Mouse (Mus musculus) heart, postnatal 0 days (tissue): ENCODE measurements around the gene Tmem25. TPM values are rescaled to one million over a fixed set of nuclear protein-coding genes. Genes with fewer than 3 reads are reported as not detected.

Experiments used
- ATAC-seq: fragments of 200-750 bp; cut with Nextera tagmentation; 2 replicates; pipeline ENCODE4 v1.8.0; 2017; ENCODE audit warnings: low read depth, moderate number of reproducible peaks, moderate library complexity; ENCODE audit not compliant: insufficient read depth
- DNase-seq: peaks from one replicate; pipeline ENCODE4 v3.0.0-alpha.2; 2016; ENCODE audit warnings: low spot score
- H3K27ac ChIP-seq: fragments of 300-500 bp; sonication (generic); 2 replicates; pipeline ENCODE4 v1.5.1; 2014; ENCODE audit warnings: low read depth, mild to moderate bottlenecking
- H3K27me3 ChIP-seq: fragments of 300-500 bp; sonication (generic); 2 replicates; pipeline ENCODE4 v1.6.1; 2014; ENCODE audit warnings: low read length, mixed read lengths; ENCODE audit not compliant: control insufficient read depth, insufficient read depth
- H3K36me3 ChIP-seq: fragments of 300-500 bp; sonication (generic); replicated peaks from 2 replicates; pipeline ENCODE4 v1.6.1; 2014; ENCODE audit warnings: low read length, mixed read lengths; ENCODE audit not compliant: control insufficient read depth, insufficient read depth
- H3K4me1 ChIP-seq: fragments of 300-500 bp; sonication (generic); 2 replicates; pipeline ENCODE4 v1.6.1; 2014; ENCODE audit warnings: antibody characterized with exemption; ENCODE audit not compliant: control insufficient read depth, insufficient read depth
- H3K4me2 ChIP-seq: fragments of 300-500 bp; sonication (generic); 2 replicates; pipeline ENCODE4 v1.6.1; 2014; ENCODE audit warnings: low read depth, mild to moderate bottlenecking, low read length, moderate library complexity
- H3K4me3 ChIP-seq: fragments of 300-500 bp; sonication (generic); 2 replicates; pipeline ENCODE4 v1.5.1; 2014; ENCODE audit warnings: low read depth, low read length
- H3K9ac ChIP-seq: fragments of 300-500 bp; sonication (generic); replicated peaks from 2 replicates; pipeline ENCODE4 v1.6.1; 2014; ENCODE audit warnings: low read depth, low read length, mixed read lengths
- H3K9me3 ChIP-seq: fragments of 300-500 bp; sonication (generic); replicated peaks from 2 replicates; pipeline ENCODE4 v1.6.1; 2016; ENCODE audit warnings: low read length; ENCODE audit not compliant: control insufficient read depth
- CTCF ChIP-seq: IDR thresholded peaks from 2 replicates; pipeline ENCODE4 v1.5.1; 2016; ENCODE audit warnings: antibody characterized with exemption, control low read depth, low read depth
- EP300 ChIP-seq: IDR thresholded peaks from 2 replicates; pipeline ENCODE4 v1.6.1; 2016; ENCODE audit warnings: antibody characterized with exemption, low read depth
- WGBS: fragments of 180-500 bp; shearing (Covaris S2); extraction: QIAGEN DNeasy Blood & Tissue Kit; methylation state at CpG from one replicate; pipeline ENCODE4 v1.1.7; 2014; 5-methylcytosine and 5-hydroxymethylcytosine counted together
- polyA plus RNA-seq: library from polyadenylated mRNA; unstranded; fragments of >200 nt; fragmentation: Nextera tagmentation; extraction: Ambion mirVana; gene quantifications from 2 replicates; pipeline ENCODE4 v1.2.1, GENCODE M21; 2015
- total RNA-seq: library from RNA; depleted of rRNA; stranded (reverse); fragments of >200 nt; gene quantifications from 2 replicates; pipeline ENCODE4 v1.2.3, GENCODE M21; 2014; ENCODE audit warnings: low replicate concordance; rRNA removed

Gene Tmem25
- total and polyA plus RNA-seq, 2 experiments from 2014 or later: 3.4 to 5.2 TPM

DNA sequence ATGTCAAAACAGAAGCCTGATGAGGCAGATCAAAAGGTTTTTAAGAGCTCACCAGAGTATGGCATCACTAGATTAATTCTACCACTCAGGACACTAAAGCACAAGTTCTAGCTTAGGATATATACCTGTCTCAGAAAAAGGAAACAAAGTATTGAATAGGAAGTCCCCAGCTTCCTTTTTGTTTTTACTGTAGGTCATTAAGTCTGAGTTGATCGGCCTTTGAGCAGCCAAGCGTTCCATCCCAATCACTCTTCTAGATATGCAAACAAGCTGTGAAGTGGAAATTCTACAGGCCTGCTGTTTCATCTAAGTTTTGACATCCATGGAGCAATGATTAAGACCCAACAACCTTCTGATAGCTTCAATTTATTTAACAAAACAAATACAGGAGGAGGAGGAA, 38.2 kb downstream of the Tmem25 start:
- Histone ChIP-seq H3K27ac (no peak overlapping the region), H3K4me3 (no peak overlapping the region), H3K4me1 (peaks cover 22% of the 10 kb centered on the region), H3K9ac (no peak overlapping the region), H3K36me3 (peaks cover 29% of the 10 kb centered on the region), H3K4me2 (no peak overlapping the region), H3K9me3 (no peaks in the 10 kb centered on the region), H3K27me3 (no peaks in the 10 kb centered on the region)
- TF ChIP-seq CTCF (no peak), EP300 (no peak)
- WGBS: 46% methylated on average over 2 of the region's 2 CpGs
- no peak for DNase-seq
- ATAC-seq: no peak

GRCm38 (mm10) chr9:44748473-44748872, 50.6 kb downstream of the Tmem25 start:
- peaks cover 96% of the 10 kb centered on the region for H3K36me3 ChIP-seq
- H3K4me2 ChIP-seq: no peak overlapping the region

GRCm38 (mm10) chr9:44747341-44747740, 51.8 kb downstream of the Tmem25 start:
- 95% methylated on average over 3 of the region's 3 CpGs for WGBS
- no peak overlapping the region for H3K4me2 ChIP-seq
- H3K27ac ChIP-seq: no peak overlapping the region
- peaks cover 96% of the 10 kb centered on the region for H3K36me3 ChIP-seq
- no peak overlapping the region for H3K9ac ChIP-seq
- no peak for ATAC-seq
- no peak for DNase-seq
- H3K4me1 ChIP-seq: no peaks in the 10 kb centered on the region
- TF ChIP-seq EP300: no peak
- no peak for TF ChIP-seq CTCF
- H3K9me3 ChIP-seq: no peaks in the 10 kb centered on the region
- H3K4me3 ChIP-seq: no peak overlapping the region
- no peaks in the 10 kb centered on the region for H3K27me3 ChIP-seq

More at GRCm38 (mm10) chr9:44748473-44748872, 50.6 kb downstream of the Tmem25 start:
- Histone ChIP-seq H3K9ac (no peak overlapping the region), H3K27ac (no peak overlapping the region), H3K4me3 (no peak overlapping the region), H3K4me1 (no peaks in the 10 kb centered on the region), H3K27me3 (no peaks in the 10 kb centered on the region), H3K9me3 (no peaks in the 10 kb centered on the region)
- DNase-seq (no peak), ATAC-seq (no peak)
- WGBS: 92% methylated on average over 7 of the region's 7 CpGs
- TF ChIP-seq CTCF (no peak), EP300 (no peak)

DNA sequence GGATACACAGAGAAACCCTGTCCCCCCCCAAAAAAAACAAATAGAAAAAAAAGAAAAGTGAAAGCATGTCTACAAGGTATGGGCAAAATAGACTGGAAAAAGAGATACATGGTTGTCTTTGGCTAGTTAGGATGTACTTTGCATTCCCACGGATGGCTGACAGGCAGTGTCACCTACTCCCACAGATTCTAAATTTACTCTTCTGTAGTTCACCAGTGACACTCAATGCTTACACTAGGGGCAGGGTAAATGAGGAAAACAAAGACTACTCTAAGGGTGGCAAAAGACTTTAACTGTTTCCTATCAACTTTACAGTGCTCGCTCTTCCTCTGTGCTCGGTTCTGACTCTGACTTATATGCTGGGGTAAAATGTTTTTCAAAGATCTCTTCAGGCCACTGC, 52.4 kb downstream of the Tmem25 start:
- Histone ChIP-seq H3K4me3 (no peak overlapping the region), H3K27ac (no peak overlapping the region), H3K36me3 (peaks cover 92% of the 10 kb centered on the region), H3K4me2 (no peak overlapping the region), H3K4me1 (no peaks in the 10 kb centered on the region), H3K27me3 (no peaks in the 10 kb centered on the region), H3K9me3 (no peaks in the 10 kb centered on the region), H3K9ac (no peak overlapping the region)
- DNase-seq: no peak
- WGBS: 72% methylated on average over 3 of the region's 3 CpGs
- ATAC-seq: no peak
- TF ChIP-seq CTCF: no peak

DNA sequence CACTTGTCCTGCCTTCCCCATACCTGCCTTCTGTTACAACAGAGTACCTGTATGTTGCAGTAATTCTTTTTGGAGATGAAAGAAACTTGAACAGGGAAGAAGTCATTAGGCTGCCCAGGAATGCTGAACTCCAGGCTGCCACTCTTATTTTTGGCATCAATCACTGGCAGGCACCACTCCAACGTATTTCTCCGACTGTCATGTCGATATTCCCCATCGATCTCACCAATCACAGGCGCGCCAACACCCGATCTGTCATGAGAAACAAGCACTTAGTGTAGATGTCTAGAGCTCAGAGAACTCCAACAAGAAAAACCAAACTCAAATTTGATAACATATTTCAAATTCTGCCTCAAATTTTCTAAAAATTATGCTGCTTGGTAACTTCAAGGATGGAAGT, 53.7 kb downstream of the Tmem25 start:
- Histone ChIP-seq H3K9ac (no peak overlapping the region), H3K9me3 (no peaks in the 10 kb centered on the region), H3K4me2 (no peak overlapping the region), H3K27ac (no peak overlapping the region), H3K27me3 (no peaks in the 10 kb centered on the region), H3K4me1 (no peaks in the 10 kb centered on the region), H3K36me3 (peaks cover 81% of the 10 kb centered on the region), H3K4me3 (no peak overlapping the region)
- WGBS: 73% methylated on average over 7 of the region's 7 CpGs
- DNase-seq (no peak), ATAC-seq (no peak)
- TF ChIP-seq CTCF (no peak), EP300 (no peak)

Other genes with a start within 250 kb of the Tmem25 start
- not detected in 2 replicates for gene Cxcr5, start 237.4 kb downstream of the Tmem25 start, total RNA-seq
- not detected in 2 replicates for gene Cxcr5, start 237.4 kb downstream of the Tmem25 start, polyA plus RNA-seq
- gene Ddx6, start 194.4 kb downstream of the Tmem25 start, total RNA-seq: 30.9 and 33.9 TPM in 2 replicates
- 10.5 and 11.0 TPM in 2 replicates for gene Ddx6, start 194.4 kb downstream of the Tmem25 start, polyA plus RNA-seq
- not detected in 2 replicates for gene Treh, start 126.1 kb downstream of the Tmem25 start, total RNA-seq
- not detected in 2 replicates for gene Treh, start 126.1 kb downstream of the Tmem25 start, polyA plus RNA-seq
- gene Phldb1, start 64.1 kb downstream of the Tmem25 start, total RNA-seq: 96.0 and 138 TPM in 2 replicates
- 25.8 and 28.0 TPM in 2 replicates for gene Phldb1, start 64.1 kb downstream of the Tmem25 start, polyA plus RNA-seq
- 71.6 and 80.1 TPM in 2 replicates for gene Arcn1, start 31.5 kb downstream of the Tmem25 start, total RNA-seq
- 69.5 and 78.3 TPM in 2 replicates for gene Arcn1, start 31.5 kb downstream of the Tmem25 start, polyA plus RNA-seq
- gene Ift46, start 31.4 kb downstream of the Tmem25 start, total RNA-seq: 10.0 and 41.0 TPM in 2 replicates
- 49.5 and 60.6 TPM in 2 replicates for gene Ift46, start 31.4 kb downstream of the Tmem25 start, polyA plus RNA-seq
- 0.31 TPM in 1 of 2 replicates, not detected in the other for gene Ttc36, start 3.8 kb upstream of the Tmem25 start, total RNA-seq
- 0.72 TPM in 1 of 2 replicates, not detected in the other for gene Ttc36, start 3.8 kb upstream of the Tmem25 start, polyA plus RNA-seq
- 4.9 and 7.8 TPM in 2 replicates for gene Kmt2a, start 82.0 kb upstream of the Tmem25 start, total RNA-seq
- gene Kmt2a, start 82.0 kb upstream of the Tmem25 start, polyA plus RNA-seq: 4.2 and 4.4 TPM in 2 replicates
- gene Atp5l, start 121.4 kb upstream of the Tmem25 start, total RNA-seq: 688 and 746 TPM in 2 replicates
- 2,678 and 2,844 TPM in 2 replicates for gene Atp5l, start 121.4 kb upstream of the Tmem25 start, polyA plus RNA-seq
- 10.7 and 16.8 TPM in 2 replicates for gene Ube4a, start 166.3 kb upstream of the Tmem25 start, total RNA-seq
- 9.8 and 9.9 TPM in 2 replicates for gene Ube4a, start 166.3 kb upstream of the Tmem25 start, polyA plus RNA-seq
- 1.2 TPM in 1 of 2 replicates, not detected in the other for gene Cd3g, start 181.1 kb upstream of the Tmem25 start, total RNA-seq
- 0.11 TPM in 1 of 2 replicates, not detected in the other for gene Cd3g, start 181.1 kb upstream of the Tmem25 start, polyA plus RNA-seq
- gene Cd3d, start 182.5 kb upstream of the Tmem25 start, total RNA-seq: 1.9 TPM in 1 of 2 replicates, not detected in the other
- not detected in 2 replicates for gene Cd3d, start 182.5 kb upstream of the Tmem25 start, polyA plus RNA-seq
- 0.27 TPM in 1 of 2 replicates, not detected in the other for gene Cd3e, start 210.3 kb upstream of the Tmem25 start, total RNA-seq
- 0.14 TPM in 1 of 2 replicates, not detected in the other for gene Cd3e, start 210.3 kb upstream of the Tmem25 start, polyA plus RNA-seq
- 0.15 and 0.31 TPM in 2 replicates for gene Mpzl2, start 240.5 kb upstream of the Tmem25 start, total RNA-seq
- gene Mpzl2, start 240.5 kb upstream of the Tmem25 start, polyA plus RNA-seq: 0.41 and 0.42 TPM in 2 replicates